Mouse (Mus musculus): ENCODE measurements around the gene St8sia4. TPM values are rescaled to one million over a fixed set of nuclear protein-coding genes. Genes with fewer than 3 reads are reported as not detected.

Gene St8sia4
- polyA plus RNA-seq, 1 experiment = 0.01 TPM

- H3K79me3 ChIP-seq (ENCODE audit: low read depth) = no peaks in the 10 kb centered on the region
- no peaks in the 10 kb centered on the region for H3K36me3 ChIP-seq (ENCODE audit: control insufficient read depth, insufficient read depth)
- H3ac ChIP-seq (ENCODE audit: control insufficient read depth, insufficient read length, low read depth) = no peak overlapping the region
- no peaks in the 10 kb centered on the region for H3K79me2 ChIP-seq (ENCODE audit: control insufficient read depth, insufficient read depth)
- TF ChIP-seq USF1 (IDR thresholded peaks at IDR 0.05; ENCODE audit: low read depth) (no peak), CTCF (IDR thresholded peaks at IDR 0.05; ENCODE audit: control insufficient read depth, insufficient read depth, insufficient read length) (no peak), MYOD1 (IDR thresholded peaks at IDR 0.05; ENCODE audit: control insufficient read depth, insufficient read length, low read depth) (no peak), FOSL1 (IDR thresholded peaks at IDR 0.05; ENCODE audit: insufficient read depth, low read length, poor library complexity, severe bottlenecking) (no peak), CEBPB (IDR thresholded peaks at IDR 0.05; ENCODE audit: low read depth) (no peak), MYOG (IDR thresholded peaks at IDR 0.05; ENCODE audit: control insufficient read depth, extremely low read depth, insufficient read length) (no peak), MAX (IDR thresholded peaks at IDR 0.05) (no peak)
- H3K4me3 ChIP-seq (ENCODE audit: insufficient read depth, poor library complexity, severe bottlenecking) = no peak overlapping the region
- no peaks in the 10 kb centered on the region for H3K27me3 ChIP-seq (ENCODE audit: control insufficient read depth, insufficient read depth, insufficient read length)
Observed at GRCm38 (mm10) chr1:95618125-95618524, 49.2 kb downstream of the St8sia4 start.

- Histone ChIP-seq H3K79me3 (ENCODE audit: low read depth) (no peaks in the 10 kb centered on the region), H3K79me2 (ENCODE audit: control insufficient read depth, insufficient read depth) (no peaks in the 10 kb centered on the region), H3K27me3 (ENCODE audit: control insufficient read depth, insufficient read depth, insufficient read length) (no peaks in the 10 kb centered on the region), H3K36me3 (ENCODE audit: control insufficient read depth, insufficient read depth) (no peaks in the 10 kb centered on the region), H3K4me3 (ENCODE audit: insufficient read depth, poor library complexity, severe bottlenecking) (no peak overlapping the region), H3ac (ENCODE audit: control insufficient read depth, insufficient read length, low read depth) (no peak overlapping the region)
- TF ChIP-seq FOSL1 (IDR thresholded peaks at IDR 0.05; ENCODE audit: insufficient read depth, low read length, poor library complexity, severe bottlenecking) (no peak), MAX (IDR thresholded peaks at IDR 0.05) (no peak)
Observed at GRCm38 (mm10) chr1:95610017-95610416, 57.4 kb downstream of the St8sia4 start.

- Histone ChIP-seq H3K36me3 (ENCODE audit: control insufficient read depth, insufficient read depth) (no peaks in the 10 kb centered on the region), H3K79me3 (ENCODE audit: low read depth) (no peaks in the 10 kb centered on the region), H3K27me3 (ENCODE audit: control insufficient read depth, insufficient read depth, insufficient read length) (no peaks in the 10 kb centered on the region), H3ac (ENCODE audit: control insufficient read depth, insufficient read length, low read depth) (no peak overlapping the region), H3K4me3 (ENCODE audit: insufficient read depth, poor library complexity, severe bottlenecking) (no peak overlapping the region), H3K79me2 (ENCODE audit: control insufficient read depth, insufficient read depth) (no peaks in the 10 kb centered on the region)
- no peak for TF ChIP-seq FOSL1 (IDR thresholded peaks at IDR 0.05; ENCODE audit: insufficient read depth, low read length, poor library complexity, severe bottlenecking)
- TF ChIP-seq MAX (IDR thresholded peaks at IDR 0.05) = no peak
- TF ChIP-seq CTCF (IDR thresholded peaks at IDR 0.05; ENCODE audit: control insufficient read depth, insufficient read depth, insufficient read length) = no peak
- no peak for TF ChIP-seq MYOG (IDR thresholded peaks at IDR 0.05; ENCODE audit: control insufficient read depth, extremely low read depth, insufficient read length)
- TF ChIP-seq MYOD1 (IDR thresholded peaks at IDR 0.05; ENCODE audit: control insufficient read depth, insufficient read length, low read depth) = no peak
- TF ChIP-seq CEBPB (IDR thresholded peaks at IDR 0.05; ENCODE audit: low read depth) = no peak
- TF ChIP-seq USF1 (IDR thresholded peaks at IDR 0.05; ENCODE audit: low read depth) = no peak
Observed at GRCm38 (mm10) chr1:95609045-95609444, 58.3 kb downstream of the St8sia4 start.

- Histone ChIP-seq H3K79me2 (ENCODE audit: control insufficient read depth, insufficient read depth) (no peaks in the 10 kb centered on the region), H3K79me3 (ENCODE audit: low read depth) (no peaks in the 10 kb centered on the region), H3K4me3 (ENCODE audit: insufficient read depth, poor library complexity, severe bottlenecking) (no peak overlapping the region), H3ac (ENCODE audit: control insufficient read depth, insufficient read length, low read depth) (no peak overlapping the region), H3K36me3 (ENCODE audit: control insufficient read depth, insufficient read depth) (no peaks in the 10 kb centered on the region), H3K27me3 (ENCODE audit: control insufficient read depth, insufficient read depth, insufficient read length) (no peaks in the 10 kb centered on the region)
- TF ChIP-seq MYOG (IDR thresholded peaks at IDR 0.05; ENCODE audit: control insufficient read depth, extremely low read depth, insufficient read length) = no peak
- no peak for TF ChIP-seq MYOD1 (IDR thresholded peaks at IDR 0.05; ENCODE audit: control insufficient read depth, insufficient read length, low read depth)
- no peak for TF ChIP-seq MAX (IDR thresholded peaks at IDR 0.05)
- TF ChIP-seq CEBPB (IDR thresholded peaks at IDR 0.05; ENCODE audit: low read depth) = no peak
- TF ChIP-seq CTCF (IDR thresholded peaks at IDR 0.05; ENCODE audit: control insufficient read depth, insufficient read depth, insufficient read length) = no peak
- TF ChIP-seq FOSL1 (IDR thresholded peaks at IDR 0.05; ENCODE audit: insufficient read depth, low read length, poor library complexity, severe bottlenecking) = no peak
- no peak for TF ChIP-seq USF1 (IDR thresholded peaks at IDR 0.05; ENCODE audit: low read depth)
Observed at GRCm38 (mm10) chr1:95605458-95605857, 61.9 kb downstream of the St8sia4 start.

- Histone ChIP-seq H3K79me2 (ENCODE audit: control insufficient read depth, insufficient read depth) (no peaks in the 10 kb centered on the region), H3K79me3 (ENCODE audit: low read depth) (no peaks in the 10 kb centered on the region), H3ac (ENCODE audit: control insufficient read depth, insufficient read length, low read depth) (no peak overlapping the region), H3K4me3 (ENCODE audit: insufficient read depth, poor library complexity, severe bottlenecking) (no peak overlapping the region), H3K36me3 (ENCODE audit: control insufficient read depth, insufficient read depth) (no peaks in the 10 kb centered on the region), H3K27me3 (ENCODE audit: control insufficient read depth, insufficient read depth, insufficient read length) (no peaks in the 10 kb centered on the region)
- no peak for TF ChIP-seq FOSL1 (IDR thresholded peaks at IDR 0.05; ENCODE audit: insufficient read depth, low read length, poor library complexity, severe bottlenecking)
- TF ChIP-seq MAX (IDR thresholded peaks at IDR 0.05) = no peak
- TF ChIP-seq MYOG (IDR thresholded peaks at IDR 0.05; ENCODE audit: control insufficient read depth, extremely low read depth, insufficient read length) = no peak
- TF ChIP-seq MYOD1 (IDR thresholded peaks at IDR 0.05; ENCODE audit: control insufficient read depth, insufficient read length, low read depth) = no peak
- TF ChIP-seq CEBPB (IDR thresholded peaks at IDR 0.05; ENCODE audit: low read depth) = no peak
- TF ChIP-seq USF1 (IDR thresholded peaks at IDR 0.05; ENCODE audit: low read depth) = no peak
- TF ChIP-seq CTCF (IDR thresholded peaks at IDR 0.05; ENCODE audit: control insufficient read depth, insufficient read depth, insufficient read length) = no peak
Observed at GRCm38 (mm10) chr1:95598108-95598507, 69.3 kb downstream of the St8sia4 start.

- H3ac ChIP-seq (ENCODE audit: control insufficient read depth, insufficient read length, low read depth) = no peak overlapping the region
- H3K4me3 ChIP-seq (ENCODE audit: insufficient read depth, poor library complexity, severe bottlenecking) = no peak overlapping the region
- TF ChIP-seq CTCF (IDR thresholded peaks at IDR 0.05; ENCODE audit: control insufficient read depth, insufficient read depth, insufficient read length) (no peak), CEBPB (IDR thresholded peaks at IDR 0.05; ENCODE audit: low read depth) (no peak), FOSL1 (IDR thresholded peaks at IDR 0.05; ENCODE audit: insufficient read depth, low read length, poor library complexity, severe bottlenecking) (no peak), MYOG (IDR thresholded peaks at IDR 0.05; ENCODE audit: control insufficient read depth, extremely low read depth, insufficient read length) (no peak), USF1 (IDR thresholded peaks at IDR 0.05; ENCODE audit: low read depth) (no peak), MAX (IDR thresholded peaks at IDR 0.05) (no peak), MYOD1 (IDR thresholded peaks at IDR 0.05; ENCODE audit: control insufficient read depth, insufficient read length, low read depth) (no peak)
- no peaks in the 10 kb centered on the region for H3K36me3 ChIP-seq (ENCODE audit: control insufficient read depth, insufficient read depth)
- H3K79me3 ChIP-seq (ENCODE audit: low read depth) = no peaks in the 10 kb centered on the region
- no peaks in the 10 kb centered on the region for H3K27me3 ChIP-seq (ENCODE audit: control insufficient read depth, insufficient read depth, insufficient read length)
- H3K79me2 ChIP-seq (ENCODE audit: control insufficient read depth, insufficient read depth) = no peaks in the 10 kb centered on the region
Observed at GRCm38 (mm10) chr1:95596825-95597224, 70.5 kb downstream of the St8sia4 start.

Data from C2C12 (cell line).